In genomic region chr5:31203866-31204265, GRCm38 (mm10) we compare ENCODE assay signal across 18 mouse cellular contexts.
"Had no signal": no experiment of that assay in that cellular context is flagged by ENCODE, and none has a peak within 500 bp of the region (broad histone marks: within the 10 kb centered on the region; RNA-seq: fewer than 3 reads in every experiment).

No protein-coding gene starts in this region.

- H3K27me3 ChIP-seq: lung, embryonic 15.5 days; megakaryocyte, embryonic 14.5 days; midbrain, embryonic 13.5 days; midbrain, embryonic 15.5 days; neural tube, embryonic 12.5 days; stomach, embryonic 15.5 days had no signal

- H3K27ac ChIP-seq: lung, embryonic 15.5 days; macrophage; midbrain, embryonic 13.5 days; midbrain, embryonic 15.5 days; neural tube, embryonic 12.5 days; stomach, embryonic 15.5 days; stomach, postnatal 0 days had no signal

- H3K9ac ChIP-seq: liver, postnatal 0 days; lung, embryonic 15.5 days; midbrain, embryonic 13.5 days; midbrain, embryonic 15.5 days; neural tube, embryonic 12.5 days; stomach, embryonic 15.5 days had no signal

- ATAC-seq: liver, postnatal 0 days; lung, postnatal 0 days; midbrain, embryonic 13.5 days; midbrain, embryonic 15.5 days had no signal

- H3K9me3 ChIP-seq: megakaryocyte, embryonic 14.5 days; stomach, embryonic 15.5 days had no signal

- DNase-seq: liver, postnatal 0 days; lung, adult 2 months; lung, postnatal 14 days; lung, postnatal 36 days; right cerebral cortex, postnatal 14 days; thymus, adult 2 months; thymus, postnatal 25 days; thymus, postnatal 4 days had no signal

- H3K4me2 ChIP-seq: lung, embryonic 15.5 days; midbrain, embryonic 11.5 days; midbrain, embryonic 13.5 days; midbrain, embryonic 15.5 days; neural tube, embryonic 12.5 days; stomach, embryonic 15.5 days had no signal

- H3K4me3 ChIP-seq: lung, embryonic 15.5 days; megakaryocyte, embryonic 14.5 days; midbrain, embryonic 15.5 days; neural tube, embryonic 12.5 days; stomach, embryonic 15.5 days had no signal
